Mouse (Mus musculus): ENCODE results near the gene Abcc9. TPM values are rescaled to one million over a fixed set of nuclear protein-coding genes. Genes with fewer than 3 reads are reported as not detected.

The Abcc9 gene
- total RNA-seq, 2 experiments from 2014 or later, result 4.2 to 4.8 TPM

DNA sequence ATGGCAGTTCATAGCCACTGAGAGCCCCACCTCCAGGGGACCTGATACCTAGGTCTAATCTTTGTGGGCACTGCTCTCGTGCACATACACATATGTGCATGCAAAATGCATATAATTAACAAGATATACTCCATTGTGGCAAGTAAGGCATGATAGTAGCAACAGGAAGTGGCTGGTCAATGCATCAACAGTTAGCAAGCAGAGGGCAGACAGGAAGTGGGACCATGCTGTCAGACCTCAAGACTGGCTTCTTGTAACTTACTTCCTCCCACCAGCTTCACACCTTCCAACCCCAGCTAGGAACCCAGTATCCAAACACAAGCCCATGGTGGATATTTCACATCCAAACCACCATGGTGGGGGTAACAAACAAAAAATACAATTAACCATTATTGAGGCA lies 141.0 kb downstream of the Abcc9 start:
- intact Hi-C loops (cut with DNase I), result no loop called here
- no peak for DNase-seq (ENCODE audit: low spot score in 2 of 2)

DNA sequence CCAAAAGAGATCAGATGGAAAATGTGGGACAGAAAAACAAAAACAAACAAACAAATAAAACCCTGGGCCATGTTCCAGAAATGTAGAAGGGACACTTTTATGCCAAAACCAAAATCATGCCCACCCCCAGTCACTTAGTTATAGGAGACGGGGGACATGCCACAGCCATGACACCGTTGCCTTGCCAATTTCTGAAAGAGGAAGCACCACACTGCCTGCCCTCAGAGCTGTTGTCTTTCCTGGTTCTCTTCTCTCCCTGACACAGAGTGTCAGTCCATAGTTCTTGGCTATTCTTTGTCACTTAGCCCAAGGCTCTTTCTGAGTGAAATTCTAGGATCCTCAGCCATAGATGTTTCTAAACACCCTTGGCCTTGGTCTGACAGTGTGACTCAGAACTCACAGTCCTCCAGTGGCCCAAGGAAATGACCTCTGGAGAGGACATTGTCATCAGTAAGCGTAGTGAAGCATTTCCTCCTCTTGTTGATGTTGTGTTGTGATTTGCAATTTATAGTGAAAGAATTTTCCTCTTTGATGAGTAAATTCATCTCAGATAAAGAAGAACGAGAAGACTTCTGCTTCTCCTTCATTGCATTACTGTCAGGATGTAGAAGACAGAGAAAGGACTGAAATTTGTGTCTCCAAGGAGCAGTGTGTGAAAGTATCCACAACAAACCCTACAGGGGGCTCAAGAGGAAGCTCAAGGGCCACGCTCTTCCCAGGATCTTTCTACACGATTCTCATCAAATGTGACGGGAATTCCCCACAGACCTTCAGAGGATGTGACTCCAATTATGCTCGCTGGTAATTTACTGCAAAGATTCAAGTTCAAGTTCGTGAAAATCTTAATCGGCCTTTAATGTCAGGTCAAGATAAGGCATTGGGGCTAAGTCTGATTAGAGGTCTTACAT lies 143.1 kb downstream of the Abcc9 start:
- no peak for DNase-seq (ENCODE audit: low spot score in 2 of 2)
- intact Hi-C loops (cut with DNase I), result no loop called here

DNA sequence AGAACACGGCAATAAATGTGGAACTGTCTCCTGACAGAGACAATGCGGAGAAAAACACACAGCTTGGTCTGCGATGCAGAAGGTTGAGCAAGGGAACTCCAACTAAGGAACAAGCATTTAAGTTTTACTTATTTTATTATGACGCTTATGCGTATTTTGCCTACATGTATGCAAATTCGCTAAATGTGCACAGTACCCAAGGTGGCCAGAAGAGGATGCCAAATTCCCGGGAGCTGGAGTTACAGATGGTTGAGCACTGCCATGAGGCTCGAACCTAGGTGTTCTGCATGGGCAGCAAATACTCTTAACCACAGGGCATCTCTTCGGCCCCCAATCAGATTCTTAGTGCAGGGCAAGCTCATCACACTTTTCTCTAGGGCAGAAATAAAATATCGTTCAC lies 144.0 kb downstream of the Abcc9 start:
- DNase-seq (ENCODE audit: low spot score in 2 of 2), result no peak

DNA sequence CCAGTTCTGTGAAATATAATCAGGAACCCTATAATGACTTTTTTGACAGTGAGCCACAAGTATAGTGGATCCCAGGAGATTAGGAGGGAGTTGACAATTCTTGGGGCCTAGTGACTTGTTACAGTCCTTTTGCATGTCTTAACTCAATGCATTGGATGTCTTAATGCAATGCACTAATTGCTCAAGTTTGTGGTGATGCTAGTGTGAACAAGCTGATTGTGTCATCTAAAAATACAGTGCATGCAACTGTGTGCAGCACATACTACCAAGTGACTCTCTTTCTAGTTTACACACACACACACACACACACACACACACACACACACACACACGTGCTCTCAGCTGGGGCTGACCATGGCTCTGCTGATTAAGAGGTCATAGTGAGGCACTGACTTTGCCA lies 146.1 kb downstream of the Abcc9 start:
- intact Hi-C loops (cut with DNase I), result no loop called here
- DNase-seq (ENCODE audit: low spot score in 2 of 2), result no peak

More for the DNA sequence above, 144.0 kb downstream of the Abcc9 start:
- intact Hi-C loops (cut with DNase I), result no loop called here

DNA sequence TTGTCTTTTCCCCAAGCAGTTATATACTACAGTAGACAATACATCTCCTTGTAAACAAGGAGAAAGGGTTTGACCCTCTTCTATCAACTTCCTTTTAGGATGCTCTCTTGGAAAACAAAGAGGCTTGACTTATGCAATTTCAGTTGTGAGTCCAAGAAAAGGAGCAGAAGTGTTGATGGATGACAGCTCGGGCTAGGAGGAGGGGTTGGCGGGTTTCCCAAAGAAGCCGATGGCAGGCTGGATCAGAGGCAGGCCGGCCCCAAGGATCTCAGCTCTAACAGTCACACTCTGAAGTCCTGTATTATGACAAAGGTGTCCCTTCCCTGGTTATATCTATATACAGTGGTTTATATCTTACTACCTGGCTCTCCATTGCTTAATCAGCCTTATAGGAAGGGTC lies 150.6 kb downstream of the Abcc9 start:
- DNase-seq (ENCODE audit: low spot score in 2 of 2), result no peak
- intact Hi-C loops (cut with DNase I), result no loop called here

DNA sequence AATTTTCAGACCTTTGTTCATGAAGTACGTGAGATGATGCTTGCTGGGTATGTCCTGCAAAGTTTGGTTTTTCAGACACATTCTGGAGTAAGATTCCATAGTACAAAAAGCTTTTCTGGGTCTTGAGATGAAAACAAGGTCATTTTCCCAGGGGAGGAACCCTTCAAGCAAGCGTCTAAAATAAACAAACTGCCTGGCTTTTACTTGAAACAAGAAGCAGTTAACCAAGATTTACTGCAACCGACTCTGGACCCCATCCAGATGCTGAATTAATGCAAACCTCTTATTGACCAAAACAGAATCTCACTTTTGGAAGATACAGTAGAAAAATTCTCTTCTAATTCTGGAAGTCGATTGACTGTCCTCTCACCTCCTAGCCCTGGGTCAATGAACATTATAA lies 151.2 kb downstream of the Abcc9 start:
- intact Hi-C loops (cut with DNase I), result no loop called here
- DNase-seq (ENCODE audit: low spot score in 2 of 2), result no peak

DNA sequence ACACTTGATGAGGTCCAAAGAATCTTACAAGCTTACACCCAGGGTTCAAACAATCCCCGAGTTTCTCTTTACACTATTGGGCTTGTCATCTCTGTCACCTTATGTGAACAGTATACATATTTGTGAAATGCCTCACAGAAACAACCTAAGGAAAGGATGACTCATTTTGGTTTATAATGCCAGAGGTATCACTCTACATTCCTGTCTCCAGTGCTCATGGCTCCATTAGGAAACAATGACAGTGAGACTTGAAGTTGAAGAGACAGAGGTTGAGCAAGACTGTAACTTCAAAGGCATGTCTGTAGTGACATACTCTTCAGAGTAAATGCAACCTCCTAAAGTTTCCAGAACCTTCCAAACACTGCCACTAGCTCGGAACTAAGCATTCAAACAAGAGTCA lies 153.7 kb downstream of the Abcc9 start:
- no peak for DNase-seq (ENCODE audit: low spot score in 2 of 2)
- intact Hi-C loops (cut with DNase I), result no loop called here

DNA sequence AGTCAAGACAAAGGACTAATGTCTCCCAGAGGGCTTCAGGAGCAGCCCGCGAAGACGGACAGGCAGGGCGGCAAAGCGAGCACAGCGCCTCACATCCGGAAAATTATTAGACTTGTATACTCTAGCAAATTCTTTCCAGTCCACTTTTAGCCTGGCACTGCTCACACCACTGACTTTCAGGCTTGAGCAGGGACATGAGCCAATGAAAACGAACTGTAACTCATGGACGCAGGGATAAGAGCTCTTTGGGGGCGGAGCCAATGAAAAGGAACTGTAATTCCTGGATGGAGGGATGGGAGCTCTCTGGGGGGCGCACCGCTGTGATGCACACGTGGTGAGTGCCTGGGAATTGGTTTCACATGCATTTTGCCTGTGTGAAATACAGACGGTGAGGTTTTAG lies 157.0 kb downstream of the Abcc9 start:
- intact Hi-C loops (cut with DNase I), result no loop called here
- no peak for DNase-seq (ENCODE audit: low spot score in 2 of 2)

DNA sequence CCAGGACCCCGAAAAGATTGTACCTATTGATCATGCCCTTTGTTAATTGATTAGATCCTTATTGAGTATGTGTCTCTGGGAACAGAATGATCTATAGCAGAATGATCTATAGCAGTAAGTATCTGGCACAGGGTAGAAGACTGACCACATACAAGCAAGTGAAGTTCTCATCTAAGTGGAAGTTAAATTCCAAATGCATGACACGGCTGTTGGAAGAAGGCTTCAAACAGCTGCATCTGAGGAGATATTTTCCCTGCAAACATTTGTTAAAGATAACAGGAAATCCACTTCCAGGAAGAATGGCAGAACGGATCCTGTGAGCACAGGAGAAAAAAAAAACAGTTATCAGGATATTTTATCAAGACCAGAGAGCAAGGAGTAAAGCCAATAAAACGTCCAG lies 158.5 kb downstream of the Abcc9 start:
- intact Hi-C loops (cut with DNase I), result no loop called here

DNA sequence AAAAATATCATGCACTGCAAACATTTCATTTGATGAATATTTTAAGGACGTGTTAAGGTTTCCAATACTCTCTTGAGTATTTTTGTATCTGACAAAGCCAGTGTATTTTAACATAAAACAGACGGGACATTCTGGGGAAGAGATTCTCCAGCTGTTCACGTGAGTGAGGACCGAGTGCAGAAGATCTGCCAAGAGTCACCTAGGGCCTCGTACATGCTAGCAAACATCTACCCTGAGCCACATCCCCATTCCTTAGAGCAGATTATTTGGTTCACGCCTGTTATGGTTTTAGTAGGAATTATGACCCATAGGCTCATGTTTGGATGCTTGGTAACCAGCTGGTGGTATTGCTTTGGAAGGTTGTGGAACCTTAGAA lies 159.3 kb downstream of the Abcc9 start:
- no peak for DNase-seq (ENCODE audit: low spot score in 2 of 2)
- intact Hi-C loops (cut with DNase I), result no loop called here

More for the DNA sequence above, 158.5 kb downstream of the Abcc9 start:
- no peak for DNase-seq (ENCODE audit: low spot score in 2 of 2)

DNA sequence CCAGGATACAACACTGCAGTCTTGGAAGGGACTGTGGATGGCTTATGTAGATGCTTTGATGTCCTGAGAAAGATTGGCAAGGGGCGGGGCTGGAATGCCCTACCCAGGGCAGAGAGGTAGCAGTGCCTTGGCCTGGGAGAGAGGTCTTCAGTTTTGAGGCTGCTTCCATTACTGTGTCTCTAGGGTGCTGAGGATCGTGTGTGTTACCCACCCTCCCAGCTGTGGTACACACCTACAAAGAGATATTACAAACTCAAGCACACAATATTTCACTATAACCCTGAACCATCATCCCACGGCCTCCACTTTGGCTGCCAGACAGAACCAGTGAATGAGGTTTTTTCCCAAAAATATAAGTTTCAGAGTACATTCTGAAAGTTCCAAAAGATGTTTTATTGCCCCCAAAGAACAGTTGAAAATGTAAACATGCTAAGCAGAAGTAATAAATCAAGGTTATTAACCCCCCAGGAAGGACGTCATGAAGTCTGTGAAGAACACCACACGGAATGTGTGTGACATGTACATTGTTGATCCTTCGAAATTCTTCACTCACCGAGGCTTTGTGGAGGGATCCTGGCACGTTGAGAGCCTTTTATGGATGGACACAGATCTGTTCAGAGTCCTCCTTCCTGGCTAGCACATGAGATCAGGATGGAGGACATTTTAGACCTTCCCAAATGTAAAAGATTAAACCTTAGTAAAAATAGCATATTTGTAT lies 159.9 kb downstream of the Abcc9 start:
- DNase-seq (ENCODE audit: low spot score in 2 of 2), result no peak
- intact Hi-C loops (cut with DNase I), result no loop called here

DNA sequence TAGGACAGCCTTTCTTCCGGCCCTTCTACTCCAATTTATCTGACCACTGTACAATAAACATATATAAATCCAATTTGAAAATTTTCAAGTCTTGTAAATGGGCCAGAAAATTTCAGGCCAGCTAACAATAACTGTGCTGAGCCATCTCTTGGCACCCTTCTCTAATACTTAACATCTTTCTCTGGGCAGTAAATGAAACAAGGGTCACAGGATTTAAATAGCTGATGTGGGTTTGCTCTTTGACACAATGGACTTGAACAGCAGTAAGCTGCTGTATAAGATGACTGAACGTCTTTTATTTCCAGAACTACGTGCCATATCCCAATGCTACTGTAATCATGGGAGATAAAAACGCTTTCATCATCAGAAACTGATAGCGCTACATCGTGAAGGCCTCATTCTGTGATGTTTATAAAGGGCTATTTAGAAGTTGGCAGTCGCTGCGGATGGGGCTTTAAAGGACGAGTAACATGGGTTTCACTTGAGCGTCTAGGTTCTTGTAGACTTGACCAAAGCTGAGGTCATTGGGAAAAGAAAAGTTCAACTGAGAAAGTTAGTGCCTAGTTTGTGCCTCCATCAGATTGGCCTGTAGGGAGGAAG lies 161.5 kb downstream of the Abcc9 start:
- DNase-seq (ENCODE audit: low spot score in 2 of 2), result no peak
- intact Hi-C loops (cut with DNase I), result no loop called here

DNA sequence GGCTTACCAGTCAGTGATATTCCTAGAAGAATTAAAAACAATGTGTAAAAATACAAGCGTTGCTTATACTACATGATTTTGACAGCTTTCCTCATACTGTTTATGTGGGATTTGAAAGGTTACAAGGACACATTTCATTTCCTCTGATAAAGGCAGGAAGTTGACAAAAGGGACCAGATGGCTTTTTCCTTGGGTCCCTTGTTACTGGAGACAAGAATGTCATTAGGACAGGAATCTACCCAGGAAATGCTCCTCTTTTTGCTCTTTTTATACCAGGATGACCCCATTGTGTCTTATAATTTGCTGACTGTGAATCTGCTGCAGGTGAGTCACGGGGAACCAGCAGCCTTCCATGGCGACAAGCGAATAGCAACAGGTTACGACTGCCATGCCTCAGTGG lies 162.0 kb downstream of the Abcc9 start:
- intact Hi-C loops (cut with DNase I), result no loop called here
- DNase-seq (ENCODE audit: low spot score in 2 of 2), result no peak

DNA sequence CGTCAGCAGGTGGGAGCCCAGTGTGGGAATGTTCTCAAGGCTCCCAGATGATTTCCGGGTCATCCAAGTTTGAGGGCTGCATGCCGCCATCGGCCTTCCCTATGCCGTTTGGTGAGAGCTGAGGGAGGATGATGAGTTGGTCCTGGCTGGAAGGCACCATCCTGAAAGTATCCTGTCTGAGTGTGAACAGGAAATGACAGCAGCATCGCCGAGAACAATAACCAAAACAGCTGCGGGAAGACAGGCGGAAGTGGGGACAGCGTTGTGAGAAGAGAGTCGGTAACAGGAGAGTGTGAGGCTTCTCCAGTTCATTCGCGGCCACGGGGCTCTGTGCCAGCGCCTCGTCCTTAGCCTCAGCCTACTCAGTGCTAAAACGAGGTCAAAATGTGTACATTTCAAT lies 163.6 kb downstream of the Abcc9 start:
- no peak for DNase-seq (ENCODE audit: low spot score in 2 of 2)

More for the DNA sequence above, 163.6 kb downstream of the Abcc9 start:
- intact Hi-C loops (cut with DNase I), result no loop called here

Other genes with a start within 250 kb of the Abcc9 start
- not detected for gene Gys2, start 229.2 kb downstream of the Abcc9 start, total RNA-seq (2021)
- gene Ldhb, start 194.4 kb downstream of the Abcc9 start, total RNA-seq (2021), result 100 to 1,000 TPM; 783 to 917 TPM
- gene Kcnj8, start 130.7 kb downstream of the Abcc9 start, total RNA-seq (2021), result 1 to 10 TPM; 2.2 to 2.7 TPM
- 100 to 1,000 TPM; 108 to 115 TPM for gene Cmas, start 54.4 kb upstream of the Abcc9 start, total RNA-seq (2021)
- under 1 TPM; 0.22 to 0.27 TPM for gene Sult6b2, start 102.2 kb upstream of the Abcc9 start, total RNA-seq (2021)